Mouse (Mus musculus) thymus, postnatal 0 days (tissue): ENCODE measurements around the gene Ano6. TPM values are rescaled to one million over a fixed set of nuclear protein-coding genes. Genes with fewer than 3 reads are reported as not detected.
A peak's percentile ranks its signal among the peaks of the same experiment; 100 is the strongest.

Experiments
- DNase-seq: peaks from one replicate; pipeline ENCODE4 v3.0.0-alpha.2; 2015; ENCODE audit warnings: low spot score
- polyA plus RNA-seq: library from polyadenylated mRNA; unstranded; fragments of >200 nt; fragmentation: Nextera tagmentation; extraction: Ambion mirVana; gene quantifications from 2 replicates; pipeline ENCODE4 v1.2.1, GENCODE M21; 2015

Ano6 gene
- polyA plus RNA-seq, 1 experiment from 2014 or later = 104 TPM

GRCm38 (mm10) chr15:95922558-95922957, 131.9 kb downstream of the Ano6 start:
- DNase-seq = no peak

GRCm38 (mm10) chr15:95925334-95925986, 134.8 kb downstream of the Ano6 start:
- no peak for DNase-seq

GRCm38 (mm10) chr15:95929087-95929486, 138.4 kb downstream of the Ano6 start:
- DNase-seq = no peak

GRCm38 (mm10) chr15:95931013-95931775, 140.6 kb downstream of the Ano6 start:
- no peak for DNase-seq

- DNase-seq = no peak
Measured at GRCm38 (mm10) chr15:95932358-95932757, 141.7 kb downstream of the Ano6 start.

GRCm38 (mm10) chr15:95935141-95935540, 144.5 kb downstream of the Ano6 start:
- no peak for DNase-seq

GRCm38 (mm10) chr15:95943470-95943869, 152.8 kb downstream of the Ano6 start:
- DNase-seq = peak; percentile 44

- no peak for DNase-seq
Measured at GRCm38 (mm10) chr15:95944299-95944698, 153.7 kb downstream of the Ano6 start.

GRCm38 (mm10) chr15:95945951-95946708, 155.5 kb downstream of the Ano6 start:
- DNase-seq = no peak

- no peak for DNase-seq
Measured at GRCm38 (mm10) chr15:95948411-95948810, 157.8 kb downstream of the Ano6 start.

- DNase-seq = no peak
Measured at GRCm38 (mm10) chr15:95949336-95949735, 158.7 kb downstream of the Ano6 start.

- no peak for DNase-seq
Measured at GRCm38 (mm10) chr15:95951497-95951896, 160.9 kb downstream of the Ano6 start.

- DNase-seq = no peak
Measured at GRCm38 (mm10) chr15:95956692-95957091, 166.0 kb downstream of the Ano6 start.

GRCm38 (mm10) chr15:95962411-95963123, 171.9 kb downstream of the Ano6 start:
- DNase-seq = no peak

GRCm38 (mm10) chr15:95963124-95963482, 172.5 kb downstream of the Ano6 start:
- DNase-seq = no peak

- no peak for DNase-seq
Measured at GRCm38 (mm10) chr15:95963533-95964250, 173.0 kb downstream of the Ano6 start.

GRCm38 (mm10) chr15:95964251-95964561, 173.6 kb downstream of the Ano6 start:
- DNase-seq = no peak

GRCm38 (mm10) chr15:95966979-95967378, 176.3 kb downstream of the Ano6 start:
- DNase-seq = no peak

GRCm38 (mm10) chr15:95967516-95968196, 177.0 kb downstream of the Ano6 start:
- no peak for DNase-seq

- DNase-seq = no peak
Measured at GRCm38 (mm10) chr15:95969596-95969995, 179.0 kb downstream of the Ano6 start.
